Mouse (Mus musculus): ENCODE results near the gene Nppa. TPM values are rescaled to one million over a fixed set of nuclear protein-coding genes. Genes with fewer than 3 reads are reported as not detected.

Gene Nppa
- polyA plus RNA-seq, 1 experiment from 2014 or later: not detected

- no peak overlapping the region for H3K9ac ChIP-seq (ENCODE audit: low read depth, low read length)
- H3K27me3 ChIP-seq (ENCODE audit: insufficient read depth, low read length): no peaks in the 10 kb centered on the region
- H3K9me3 ChIP-seq (replicated peaks; ENCODE audit: low read length): no peaks in the 10 kb centered on the region
- H3K4me3 ChIP-seq (replicated peaks; ENCODE audit: low read depth, low read length): no peak overlapping the region
- WGBS: 73% methylated on average over 4 of the region's 4 CpGs
- no peak overlapping the region for H3K27ac ChIP-seq
- ATAC-seq (replicated peaks; ENCODE audit: low FRiP score, low read depth) (no peak), DNase-seq (ENCODE audit: low spot score) (peak; percentile 48)
- peak; percentile 71 for TF ChIP-seq CTCF (IDR thresholded peaks at IDR 0.05; ENCODE audit: low read depth)
- H3K4me1 ChIP-seq (replicated peaks; ENCODE audit: insufficient read depth, low read length): no peaks in the 10 kb centered on the region
- H3K4me2 ChIP-seq (ENCODE audit: low read length): no peak overlapping the region
- H3K36me3 ChIP-seq (ENCODE audit: insufficient read depth, low read length): peaks cover 74% of the 10 kb centered on the region
Observed at GRCm38 (mm10) chr4:148008412-148008811, 7.9 kb downstream of the Nppa start.

GRCm38 (mm10) chr4:148009641-148010040 is 9.1 kb downstream of the Nppa start:
- DNase-seq (ENCODE audit: low spot score) (no peak), ATAC-seq (replicated peaks; ENCODE audit: low FRiP score, low read depth) (no peak)
- peaks cover 86% of the 10 kb centered on the region for H3K36me3 ChIP-seq (ENCODE audit: insufficient read depth, low read length)
- H3K4me1 ChIP-seq (replicated peaks; ENCODE audit: insufficient read depth, low read length): no peaks in the 10 kb centered on the region
- 84% methylated on average over 2 of the region's 2 CpGs for WGBS
- no peak for TF ChIP-seq CTCF (IDR thresholded peaks at IDR 0.05; ENCODE audit: low read depth)
- H3K9me3 ChIP-seq (replicated peaks; ENCODE audit: low read length): no peaks in the 10 kb centered on the region
- no peak overlapping the region for H3K9ac ChIP-seq (ENCODE audit: low read depth, low read length)
- no peak overlapping the region for H3K4me2 ChIP-seq (ENCODE audit: low read length)
- H3K27me3 ChIP-seq (ENCODE audit: insufficient read depth, low read length): no peaks in the 10 kb centered on the region
- no peak overlapping the region for H3K27ac ChIP-seq
- H3K4me3 ChIP-seq (replicated peaks; ENCODE audit: low read depth, low read length): no peak overlapping the region

- no peak for TF ChIP-seq CTCF (IDR thresholded peaks at IDR 0.05; ENCODE audit: low read depth)
- ATAC-seq (replicated peaks; ENCODE audit: low FRiP score, low read depth): no peak
- Histone ChIP-seq H3K4me1 (replicated peaks; ENCODE audit: insufficient read depth, low read length) (no peaks in the 10 kb centered on the region), H3K36me3 (ENCODE audit: insufficient read depth, low read length) (peaks cover 93% of the 10 kb centered on the region), H3K9me3 (replicated peaks; ENCODE audit: low read length) (no peaks in the 10 kb centered on the region), H3K27ac (no peak overlapping the region), H3K9ac (ENCODE audit: low read depth, low read length) (no peak overlapping the region), H3K4me3 (replicated peaks; ENCODE audit: low read depth, low read length) (no peak overlapping the region), H3K4me2 (ENCODE audit: low read length) (no peak overlapping the region), H3K27me3 (ENCODE audit: insufficient read depth, low read length) (no peaks in the 10 kb centered on the region)
- 82% methylated on average over 3 of the region's 3 CpGs for WGBS
- no peak for DNase-seq (ENCODE audit: low spot score)
Observed at GRCm38 (mm10) chr4:148011332-148011731, 10.8 kb downstream of the Nppa start.

GRCm38 (mm10) chr4:148012216-148012615 is 11.7 kb downstream of the Nppa start:
- Histone ChIP-seq H3K4me3 (replicated peaks; ENCODE audit: low read depth, low read length) (no peak overlapping the region), H3K9ac (ENCODE audit: low read depth, low read length) (no peak overlapping the region), H3K36me3 (ENCODE audit: insufficient read depth, low read length) (peaks cover 94% of the 10 kb centered on the region), H3K9me3 (replicated peaks; ENCODE audit: low read length) (no peaks in the 10 kb centered on the region), H3K4me2 (ENCODE audit: low read length) (no peak overlapping the region), H3K27ac (no peak overlapping the region), H3K27me3 (ENCODE audit: insufficient read depth, low read length) (no peaks in the 10 kb centered on the region), H3K4me1 (replicated peaks; ENCODE audit: insufficient read depth, low read length) (no peaks in the 10 kb centered on the region)
- 93% methylated on average over 4 of the region's 4 CpGs for WGBS
- no peak for DNase-seq (ENCODE audit: low spot score)
- ATAC-seq (replicated peaks; ENCODE audit: low FRiP score, low read depth): no peak
- TF ChIP-seq CTCF (IDR thresholded peaks at IDR 0.05; ENCODE audit: low read depth): no peak

GRCm38 (mm10) chr4:148015418-148015817 is 14.9 kb downstream of the Nppa start:
- Histone ChIP-seq H3K36me3 (ENCODE audit: insufficient read depth, low read length) (peaks cover 84% of the 10 kb centered on the region), H3K9ac (ENCODE audit: low read depth, low read length) (no peak overlapping the region)
- peak; percentile 29 for DNase-seq (ENCODE audit: low spot score)

DNA sequence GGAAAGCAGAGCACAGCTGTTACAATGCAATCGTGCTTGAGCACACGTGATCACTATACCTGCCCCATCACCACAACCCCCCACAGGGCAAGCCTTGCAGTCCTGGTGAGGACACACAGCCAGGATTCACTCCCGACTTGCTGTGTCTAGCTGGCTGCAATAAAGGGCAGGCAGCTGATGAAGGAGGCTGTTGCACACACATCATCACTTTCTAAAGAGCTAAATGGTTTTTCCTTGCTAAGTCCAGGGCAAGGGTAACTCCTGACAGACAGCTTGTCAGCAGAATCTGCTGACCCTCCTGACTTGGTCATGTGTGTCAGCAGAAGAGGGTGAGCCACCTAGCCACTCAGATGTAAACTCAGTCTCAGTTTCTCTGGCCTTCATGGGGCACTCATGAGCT is 16.5 kb downstream of the Nppa start:
- no peak for TF ChIP-seq CTCF (IDR thresholded peaks at IDR 0.05; ENCODE audit: low read depth)
- DNase-seq (ENCODE audit: low spot score) (no peak), ATAC-seq (replicated peaks; ENCODE audit: low FRiP score, low read depth) (peak; percentile 85)
- no peaks in the 10 kb centered on the region for H3K9me3 ChIP-seq (replicated peaks; ENCODE audit: low read length)
- no peak overlapping the region for H3K4me2 ChIP-seq (ENCODE audit: low read length)
- H3K27me3 ChIP-seq (ENCODE audit: insufficient read depth, low read length): no peaks in the 10 kb centered on the region
- 71% methylated on average over 3 of the region's 3 CpGs for WGBS
- peaks cover 85% of the 10 kb centered on the region for H3K36me3 ChIP-seq (ENCODE audit: insufficient read depth, low read length)
- H3K9ac ChIP-seq (ENCODE audit: low read depth, low read length): no peak overlapping the region
- no peak overlapping the region for H3K4me3 ChIP-seq (replicated peaks; ENCODE audit: low read depth, low read length)
- H3K4me1 ChIP-seq (replicated peaks; ENCODE audit: insufficient read depth, low read length): no peaks in the 10 kb centered on the region
- H3K27ac ChIP-seq: no peak overlapping the region

More at GRCm38 (mm10) chr4:148015418-148015817, 14.9 kb downstream of the Nppa start:
- H3K27ac ChIP-seq: no peak overlapping the region
- WGBS: 81% methylated on average over 10 of the region's 10 CpGs
- no peak overlapping the region for H3K4me3 ChIP-seq (replicated peaks; ENCODE audit: low read depth, low read length)
- H3K4me1 ChIP-seq (replicated peaks; ENCODE audit: insufficient read depth, low read length): no peaks in the 10 kb centered on the region
- no peak overlapping the region for H3K4me2 ChIP-seq (ENCODE audit: low read length)
- TF ChIP-seq CTCF (IDR thresholded peaks at IDR 0.05; ENCODE audit: low read depth): peak; percentile 42; the same call in 1 of the 2 replicates
- no peak for ATAC-seq (replicated peaks; ENCODE audit: low FRiP score, low read depth)
- no peaks in the 10 kb centered on the region for H3K9me3 ChIP-seq (replicated peaks; ENCODE audit: low read length)
- no peaks in the 10 kb centered on the region for H3K27me3 ChIP-seq (ENCODE audit: insufficient read depth, low read length)

DNA sequence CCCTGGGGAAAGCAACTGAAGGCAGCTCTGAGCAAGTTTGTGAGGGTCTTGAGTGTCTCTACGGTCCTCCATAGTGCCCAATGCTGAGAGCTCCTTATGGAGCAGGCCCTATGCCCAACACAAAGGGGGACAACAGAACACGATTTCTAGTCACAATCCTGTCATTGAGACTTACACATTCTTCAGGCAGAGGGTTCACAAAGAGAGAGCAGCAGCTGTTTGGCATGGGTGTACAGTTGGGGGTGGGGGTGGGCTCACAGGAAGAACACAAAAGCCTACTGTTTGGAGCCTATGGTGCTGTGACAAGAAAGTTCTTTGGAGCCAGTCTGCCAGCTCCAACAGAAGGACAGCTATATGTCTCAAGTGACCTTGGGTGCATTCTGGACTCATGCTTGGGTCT is 17.9 kb downstream of the Nppa start:
- DNase-seq (ENCODE audit: low spot score) (no peak), ATAC-seq (replicated peaks; ENCODE audit: low FRiP score, low read depth) (no peak)
- no peak for TF ChIP-seq CTCF (IDR thresholded peaks at IDR 0.05; ENCODE audit: low read depth)
- no peak overlapping the region for H3K9ac ChIP-seq (ENCODE audit: low read depth, low read length)
- no peak overlapping the region for H3K27ac ChIP-seq
- 84% methylated on average over 2 of the region's 2 CpGs for WGBS
- H3K36me3 ChIP-seq (ENCODE audit: insufficient read depth, low read length): peaks cover 83% of the 10 kb centered on the region
- H3K4me3 ChIP-seq (replicated peaks; ENCODE audit: low read depth, low read length): no peak overlapping the region
- H3K9me3 ChIP-seq (replicated peaks; ENCODE audit: low read length): no peaks in the 10 kb centered on the region
- no peaks in the 10 kb centered on the region for H3K27me3 ChIP-seq (ENCODE audit: insufficient read depth, low read length)
- H3K4me2 ChIP-seq (ENCODE audit: low read length): no peak overlapping the region
- H3K4me1 ChIP-seq (replicated peaks; ENCODE audit: insufficient read depth, low read length): no peaks in the 10 kb centered on the region
